Mouse (Mus musculus) hindbrain, embryonic 10.5 days (tissue): Measurements from ENCODE around the gene Commd1. TPM values are rescaled to one million over a fixed set of nuclear protein-coding genes. Genes with fewer than 3 reads are reported as not detected.

ENCODE experiments used
- DNase-seq: peaks from one replicate; pipeline ENCODE4 v3.0.0-alpha.2; 2017; ENCODE audit warnings: low spot score
- H3K27ac ChIP-seq: fragments of 300-500 bp; sonication (generic); 2 replicates; pipeline ENCODE4 v1.5.1; 2016; ENCODE audit warnings: mild to moderate bottlenecking, moderate library complexity
- H3K27me3 ChIP-seq: fragments of 300-500 bp; sonication (generic); 2 replicates; pipeline ENCODE4 v1.6.1; 2016; ENCODE audit warnings: mild to moderate bottlenecking; ENCODE audit not compliant: poor library complexity, insufficient read depth, severe bottlenecking
- H3K36me3 ChIP-seq: fragments of 300-500 bp; sonication (generic); 2 replicates; pipeline ENCODE4 v1.6.1; 2016; ENCODE audit warnings: mild to moderate bottlenecking, moderate library complexity
- H3K4me1 ChIP-seq: fragments of 300-500 bp; sonication (generic); replicated peaks from 2 replicates; pipeline ENCODE4 v1.6.1; 2016; ENCODE audit warnings: mild to moderate bottlenecking
- H3K4me3 ChIP-seq: fragments of 300-500 bp; sonication (generic); 2 replicates; pipeline ENCODE4 v1.5.1; 2016; ENCODE audit warnings: mild to moderate bottlenecking, moderate library complexity
- H3K9me3 ChIP-seq: fragments of 300-500 bp; sonication (generic); 2 replicates; pipeline ENCODE4 v1.6.1; 2016; ENCODE audit warnings: mild to moderate bottlenecking, moderate library complexity
- WGBS: fragments of 180-500 bp; shearing (Covaris S2); methylation state at CpG from one replicate; pipeline ENCODE4 v1.1.7; 2016; 5-methylcytosine and 5-hydroxymethylcytosine counted together
- polyA plus RNA-seq: library from polyadenylated mRNA; unstranded; fragments of >200 nt; fragmentation: Nextera tagmentation; extraction: Ambion mirVana; gene quantifications from 2 replicates; pipeline ENCODE4 v1.2.1, GENCODE M21; 2016

Gene Commd1
- polyA plus RNA-seq, 1 experiment from 2014 or later: 374 TPM

GRCm38 (mm10) chr11:23008181-23008823, 26.1 kb upstream of the Commd1 start:
- Histone ChIP-seq H3K36me3 (peaks cover 23% of the 10 kb centered on the region), H3K27ac (peak overlapping the region; percentile 93), H3K4me3 (peak overlapping the region; percentile 72), H3K9me3 (no peaks in the 10 kb centered on the region), H3K4me1 (peaks cover 11% of the 10 kb centered on the region), H3K27me3 (0 out of 2 replicates have a peak, but pooled peaks cover 3% of the 10 kb centered on the region)
- under 1% methylated on average over 40 of the region's 40 CpGs for WGBS
- peak; percentile 90 for DNase-seq

- Histone ChIP-seq H3K27ac (peak within 1 kb of the TSS; percentile 93), H3K36me3 (peaks cover 29% of the 10 kb centered on the region), H3K4me3 (peak within 1 kb of the TSS; percentile 72), H3K9me3 (no peaks in the 10 kb centered on the region), H3K4me1 (peaks cover 11% of the 10 kb centered on the region), H3K27me3 (0 out of 2 replicates have a peak, but pooled peaks cover 3% of the 10 kb centered on the region)
- under 1% methylated on average over 22 of the region's 22 CpGs for WGBS
- peak; percentile 75 for DNase-seq
These were observed 25.4 kb upstream of the Commd1 start, which contains the start of gene Fam161a for GRCm38 (mm10) chr11:23007481-23008180. TSS of gene Fam161a (plus strand) at chr11:23007531.

GRCm38 (mm10) chr11:23007166-23007480, 24.9 kb upstream of the Commd1 start:
- Histone ChIP-seq H3K9me3 (no peaks in the 10 kb centered on the region), H3K36me3 (peaks cover 35% of the 10 kb centered on the region), H3K4me1 (peaks cover 11% of the 10 kb centered on the region), H3K27me3 (0 out of 2 replicates have a peak, but pooled peaks cover 3% of the 10 kb centered on the region), H3K27ac (peak overlapping the region; percentile 93), H3K4me3 (peak overlapping the region; percentile 72)
- DNase-seq: no peak
- WGBS: 10% methylated on average over 6 of the region's 6 CpGs

- no peaks in the 10 kb centered on the region for H3K9me3 ChIP-seq
- H3K27me3 ChIP-seq: 0 out of 2 replicates have a peak, but pooled peaks cover 3% of the 10 kb centered on the region
- no peak overlapping the region for H3K4me3 ChIP-seq
- peaks cover 11% of the 10 kb centered on the region for H3K4me1 ChIP-seq
- H3K36me3 ChIP-seq: peaks cover 53% of the 10 kb centered on the region
- 88% methylated on average over 1 of the region's 1 CpGs for WGBS
- no peak for DNase-seq
- no peak overlapping the region for H3K27ac ChIP-seq
These were observed 23.1 kb upstream of the Commd1 start for GRCm38 (mm10) chr11:23005276-23005675.

GRCm38 (mm10) chr11:22998308-22998707, 16.1 kb upstream of the Commd1 start:
- 86% methylated on average over 1 of the region's 1 CpGs for WGBS
- peaks cover 100% of the 10 kb centered on the region for H3K36me3 ChIP-seq
- no peak overlapping the region for H3K4me3 ChIP-seq
- no peaks in the 10 kb centered on the region for H3K27me3 ChIP-seq
- DNase-seq: no peak
- no peaks in the 10 kb centered on the region for H3K4me1 ChIP-seq
- no peaks in the 10 kb centered on the region for H3K9me3 ChIP-seq
- H3K27ac ChIP-seq: no peak overlapping the region

- peaks cover 78% of the 10 kb centered on the region for H3K36me3 ChIP-seq
- no peak overlapping the region for H3K4me3 ChIP-seq
- no peaks in the 10 kb centered on the region for H3K27me3 ChIP-seq
- WGBS: 93% methylated on average over 4 of the region's 4 CpGs
- H3K4me1 ChIP-seq: peaks cover 15% of the 10 kb centered on the region
- DNase-seq: no peak
- no peak overlapping the region for H3K27ac ChIP-seq
- no peaks in the 10 kb centered on the region for H3K9me3 ChIP-seq
These were observed 13.3 kb upstream of the Commd1 start for GRCm38 (mm10) chr11:22995461-22995860.

GRCm38 (mm10) chr11:22994271-22994670, 12.1 kb upstream of the Commd1 start:
- Histone ChIP-seq H3K27ac (no peak overlapping the region), H3K36me3 (peaks cover 66% of the 10 kb centered on the region), H3K4me3 (no peak overlapping the region), H3K4me1 (peaks cover 15% of the 10 kb centered on the region), H3K9me3 (no peaks in the 10 kb centered on the region), H3K27me3 (no peaks in the 10 kb centered on the region)
- no peak for DNase-seq
- 97% methylated on average over 2 of the region's 2 CpGs for WGBS

- DNase-seq: no peak
- no peaks in the 10 kb centered on the region for H3K9me3 ChIP-seq
- H3K4me3 ChIP-seq: peak overlapping the region; percentile 93
- WGBS: 15% methylated on average over 14 of the region's 14 CpGs
- H3K27me3 ChIP-seq: no peaks in the 10 kb centered on the region
- peaks cover 15% of the 10 kb centered on the region for H3K4me1 ChIP-seq
- H3K27ac ChIP-seq: peak overlapping the region; percentile 98
- H3K36me3 ChIP-seq: peaks cover 37% of the 10 kb centered on the region
These were observed 9.1 kb upstream of the Commd1 start for GRCm38 (mm10) chr11:22991218-22991835.

GRCm38 (mm10) chr11:22990393-22991126, 8.4 kb upstream of the Commd1 start, which contains the start of gene Cct4:
TSS of gene Cct4 (plus strand) at chr11:22990519.
- under 1% methylated on average over 66 of the region's 66 CpGs for WGBS

GRCm38 (mm10) chr11:22989786-22990185, 7.6 kb upstream of the Commd1 start:
- peak overlapping the region; percentile 98 for H3K27ac ChIP-seq
- no peaks in the 10 kb centered on the region for H3K27me3 ChIP-seq
- peaks cover 21% of the 10 kb centered on the region for H3K36me3 ChIP-seq
- H3K9me3 ChIP-seq: no peaks in the 10 kb centered on the region
- WGBS: 61% methylated on average over 1 of the region's 1 CpGs
- H3K4me1 ChIP-seq: peaks cover 15% of the 10 kb centered on the region
- peak overlapping the region; percentile 93 for H3K4me3 ChIP-seq
- DNase-seq: no peak

More at GRCm38 (mm10) chr11:22990393-22991126, 8.4 kb upstream of the Commd1 start, which contains the start of gene Cct4:
- DNase-seq: peak; percentile 93
- peaks cover 29% of the 10 kb centered on the region for H3K36me3 ChIP-seq
- H3K9me3 ChIP-seq: no peaks in the 10 kb centered on the region
- H3K27me3 ChIP-seq: no peaks in the 10 kb centered on the region
- H3K4me1 ChIP-seq: peaks cover 15% of the 10 kb centered on the region
- peak within 1 kb of the TSS; percentile 98 for H3K27ac ChIP-seq
- peak within 1 kb of the TSS; percentile 93 for H3K4me3 ChIP-seq

GRCm38 (mm10) chr11:22987357-22987756, 5.2 kb upstream of the Commd1 start:
- Histone ChIP-seq H3K9me3 (no peaks in the 10 kb centered on the region), H3K27ac (no peak overlapping the region), H3K27me3 (no peaks in the 10 kb centered on the region), H3K36me3 (no peaks in the 10 kb centered on the region), H3K4me3 (no peak overlapping the region), H3K4me1 (peaks cover 15% of the 10 kb centered on the region)
- 57% methylated on average over 2 of the region's 2 CpGs for WGBS
- DNase-seq: no peak

- Histone ChIP-seq H3K27ac (no peak overlapping the region), H3K9me3 (no peaks in the 10 kb centered on the region), H3K36me3 (no peaks in the 10 kb centered on the region), H3K27me3 (no peaks in the 10 kb centered on the region), H3K4me3 (no peak overlapping the region), H3K4me1 (peaks cover 13% of the 10 kb centered on the region)
- no peak for DNase-seq
- WGBS: 78% methylated on average over 3 of the region's 3 CpGs
These were observed 3.3 kb upstream of the Commd1 start for GRCm38 (mm10) chr11:22985510-22985909.
